Comparison of ENCODE assay signal across 8 mouse cellular contexts in the genomic region with DNA sequence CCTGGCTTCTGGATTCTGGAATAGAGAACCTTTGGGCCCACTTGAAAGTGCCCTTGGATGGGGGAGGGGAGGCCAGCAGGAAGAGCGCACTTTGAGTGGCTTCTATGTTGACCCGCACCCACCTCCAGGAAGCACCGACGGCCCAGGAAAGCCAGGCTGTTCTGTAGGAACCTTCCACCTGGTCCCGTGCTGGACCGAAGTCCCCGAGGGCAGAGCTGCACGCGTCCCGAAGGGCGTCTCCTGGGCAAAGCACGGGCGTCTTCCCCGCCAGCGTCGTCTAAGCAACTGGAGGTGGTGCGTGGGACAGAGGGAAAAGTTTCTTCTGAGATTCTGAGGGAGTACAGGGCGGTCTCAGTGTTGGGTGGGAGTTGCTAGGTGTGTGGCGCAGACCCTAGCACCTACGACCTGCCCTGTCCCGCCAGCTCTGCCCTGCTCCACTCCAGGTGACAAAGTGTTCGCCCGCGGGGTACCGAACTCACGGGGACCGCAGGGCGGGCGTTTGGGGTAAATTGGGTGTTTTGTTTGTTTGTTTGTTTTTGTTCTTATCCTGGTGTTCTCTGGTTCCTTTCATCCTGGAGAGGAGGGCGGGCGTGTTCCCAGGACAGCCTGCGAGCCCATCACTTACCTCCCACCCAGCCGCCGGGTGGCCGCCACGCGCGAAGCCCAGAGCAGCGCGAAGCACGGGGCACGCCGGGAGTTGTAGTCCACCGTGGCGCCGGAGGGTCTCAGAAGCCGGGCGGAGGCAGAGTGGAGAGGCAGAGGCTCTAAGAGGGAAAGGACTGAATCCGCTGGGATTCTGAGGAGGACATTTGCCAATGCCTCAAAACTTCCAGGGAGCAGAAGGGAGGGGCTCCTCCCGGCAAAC. TPM values are rescaled to one million over a fixed set of nuclear protein-coding genes. Genes with fewer than 3 reads are reported as not detected.
DNase-seq lines count a peak whose midpoint lies in the region; ATAC-seq and TF ChIP-seq lines count a peak whose summit lies in the region.

Gene Samd13, minus strand, starts transcription at position 782 of the 865 bp plus-strand sequence.

- peaks cover 21% of the 10 kb centered on the region; the same call in 1 of the 2 replicates for H3K27me3 ChIP-seq in hindbrain, embryonic 13.5 days

- ATAC-seq in hindbrain, embryonic 13.5 days (ENCODE audit: low FRiP score): peak; percentile 95
- ATAC-seq in megakaryocyte, adult 5-6 weeks (ENCODE audit: poor library complexity, severe bottlenecking): peak; percentile 57

- H3K36me3 ChIP-seq in hindbrain, embryonic 13.5 days: no peaks in the 10 kb centered on the region

- no peak for TF ChIP-seq CTCF in gastrocnemius, adult 2 months (IDR thresholded peaks at IDR 0.05)

- DNase-seq in R1 (ENCODE audit: low read depth, low spot score) (peak; percentile 55), adipocyte (ENCODE audit: low spot score) (no peak)
- peak; percentile 57 to 74 for DNase-seq in cerebellum, postnatal 4 days (ENCODE audit: low spot score in 2 of 2)
- peak; percentile 76 for DNase-seq in gastrocnemius, adult 2 months
- peak; percentile 33 to 56 for DNase-seq in left cerebral cortex, postnatal 14 days (ENCODE audit: low spot score in 2 of 2)
- DNase-seq in right cerebral cortex, postnatal 10 days (ENCODE audit: low spot score in 2 of 2): peak; percentile 83

- H3K9me3 ChIP-seq in hindbrain, embryonic 13.5 days: no peaks in the 10 kb centered on the region

- WGBS in hindbrain, embryonic 13.5 days: 3% methylated on average over 50 of the region's 50 CpGs

- peak within 1 kb of the TSS; percentile 86 for H3K4me2 ChIP-seq in hindbrain, embryonic 13.5 days

- H3K9ac ChIP-seq in hindbrain, embryonic 13.5 days: peak within 1 kb of the TSS; percentile 69

- peak within 1 kb of the TSS; percentile 80 for H3K4me3 ChIP-seq in gastrocnemius, adult 2 months
- peak within 1 kb of the TSS; percentile 55 for H3K4me3 ChIP-seq in hindbrain, embryonic 13.5 days

- H3K27ac ChIP-seq in gastrocnemius, adult 2 months: peak within 1 kb of the TSS; percentile 83
- H3K27ac ChIP-seq in hindbrain, embryonic 13.5 days: no peak within 1 kb of the TSS

- intact Hi-C loops in gastrocnemius, adult 2 months (cut with DNase I): no loop called here
- intact Hi-C loops in left cerebral cortex, postnatal 14 days (cut with DNase I): loop anchor here (5.0 kb wide), 1 partner anchor 82 kb away; no protein-coding TSS in a partner anchor

- peaks cover 10% of the 10 kb centered on the region for H3K4me1 ChIP-seq in hindbrain, embryonic 13.5 days (replicated peaks)

RNA-seq across cellular contexts. Expression of gene Samd13, which starts in this region (rescaled TPM):
- 1 to 10 TPM in 1 of 2 experiments, under 1 TPM in 1; 0.59 to 2.2 TPM for total RNA-seq in gastrocnemius, adult 2 months (2021)
- 0.23 and 0.44 TPM in 2 replicates for polyA plus RNA-seq in hindbrain, embryonic 13.5 days (2015; fragmentation: Nextera tagmentation; extraction: Ambion mirVana)
- not detected for total RNA-seq in left cerebral cortex, postnatal 14 days (2021)
- 1.7 TPM in 2 replicates for total RNA-seq in megakaryocyte, adult 5-6 weeks (2015)
- total RNA-seq in megakaryocyte, adult 5-6 weeks (2017): 1.1 and 2.1 TPM in 2 replicates

Comparison
In these comparisons a context has a peak if more than half of its experiments do, and no peak if none do; other contexts are left out.
1. Peak in ATAC-seq, H3K4me3 ChIP-seq, H3K9ac ChIP-seq and H3K4me2 ChIP-seq in hindbrain, embryonic 13.5 days; RNA of the gene not detected or under 1 TPM.
2. Peak in DNase-seq in left cerebral cortex, postnatal 14 days; RNA of the gene not detected or under 1 TPM.